Mouse (Mus musculus): Measurements from ENCODE around the gene Hoxb2.

DNA sequence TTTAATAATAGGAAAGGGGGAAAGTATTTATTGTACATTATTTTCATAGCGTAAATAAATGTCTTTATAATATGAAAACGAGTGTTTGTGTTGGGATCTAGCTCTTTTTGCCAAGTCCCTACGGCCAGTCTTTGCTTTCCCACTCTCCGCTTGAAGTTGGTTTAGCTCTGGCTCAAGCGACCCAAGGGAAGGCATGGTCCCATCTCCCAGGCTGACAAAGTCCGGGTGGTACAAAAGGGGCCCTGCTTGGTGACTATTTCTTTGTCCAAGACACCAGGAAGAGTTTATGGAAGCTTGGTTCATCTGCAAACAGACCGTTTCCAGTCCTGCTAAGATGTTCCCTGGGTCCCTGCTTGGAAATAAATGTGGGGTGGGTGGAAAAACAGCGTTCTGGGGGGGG, 3.6 kb downstream of the Hoxb2 start:
- no peak for TF ChIP-seq CTCF (IDR thresholded peaks at IDR 0.05; ENCODE audit: control insufficient read depth, insufficient read depth, insufficient read length)
- TF ChIP-seq MYOD1 (IDR thresholded peaks at IDR 0.05; ENCODE audit: control insufficient read depth, insufficient read length, low read depth) = no peak
- no peak for TF ChIP-seq CEBPB (IDR thresholded peaks at IDR 0.05; ENCODE audit: low read depth)
- no peak for TF ChIP-seq USF1 (IDR thresholded peaks at IDR 0.05; ENCODE audit: low read depth)
- TF ChIP-seq MAX (IDR thresholded peaks at IDR 0.05) = no peak
- no peak for TF ChIP-seq MYOG (IDR thresholded peaks at IDR 0.05; ENCODE audit: control insufficient read depth, extremely low read depth, insufficient read length)
- TF ChIP-seq FOSL1 (IDR thresholded peaks at IDR 0.05; ENCODE audit: insufficient read depth, low read length, poor library complexity, severe bottlenecking) = no peak

Data from C2C12 (cell line).